Mouse (Mus musculus): ENCODE data around the gene Atcay.
A peak's percentile ranks its signal among the peaks of the same experiment; 100 is the strongest.
"Not testable (repeated sequence)": the region's sequence is repeated elsewhere in the genome, so short reads cannot be mapped to it uniquely, and the experiment has no call there.

Atcay gene

GRCm38 (mm10) chr10:81198990-81199389 lies 31.6 kb downstream of the Atcay start:
- DNase-seq = no peak

- no peak for DNase-seq
Observed at GRCm38 (mm10) chr10:81198230-81198629, 32.4 kb downstream of the Atcay start.

GRCm38 (mm10) chr10:81197305-81197704 lies 33.3 kb downstream of the Atcay start:
- no peak for DNase-seq

- no peak for DNase-seq
Observed at GRCm38 (mm10) chr10:81196470-81197065, 34.1 kb downstream of the Atcay start.

GRCm38 (mm10) chr10:81195300-81195699 lies 35.3 kb downstream of the Atcay start:
- no peak for DNase-seq

GRCm38 (mm10) chr10:81193991-81194774 lies 36.5 kb downstream of the Atcay start:
- DNase-seq = peak in 1 of 2 experiments; percentile 50

- peak in 1 of 2 experiments; percentile 48 for DNase-seq
Observed at GRCm38 (mm10) chr10:81192968-81193501, 37.6 kb downstream of the Atcay start.

GRCm38 (mm10) chr10:81192270-81192967 lies 38.2 kb downstream of the Atcay start:
- DNase-seq = peak; percentile 86 to 90

- DNase-seq = peak; percentile 13 to 32
Observed at GRCm38 (mm10) chr10:81191342-81191982, 39.2 kb downstream of the Atcay start.

- peak in 1 of 2 experiments; percentile 44 for DNase-seq
Observed at GRCm38 (mm10) chr10:81190912-81191321, 39.7 kb downstream of the Atcay start.

- peak; percentile 19 to 42 for DNase-seq
Observed at GRCm38 (mm10) chr10:81190236-81190911, 40.3 kb downstream of the Atcay start.

- no peak for DNase-seq
Observed at GRCm38 (mm10) chr10:81189821-81190220, 40.8 kb downstream of the Atcay start.

GRCm38 (mm10) chr10:81187161-81187560 lies 43.5 kb downstream of the Atcay start:
- DNase-seq = no peak

- no peak for DNase-seq
Observed at GRCm38 (mm10) chr10:81184765-81185164, 45.9 kb downstream of the Atcay start.

GRCm38 (mm10) chr10:81183805-81184204 lies 46.8 kb downstream of the Atcay start, which contains the start of gene 4930442H23Rik:
Gene 4930442H23Rik (minus strand): TSS chr10:81183849.
- DNase-seq = no peak

GRCm38 (mm10) chr10:81182336-81183333 lies 48.0 kb downstream of the Atcay start, which contains the start of gene Dapk3:
Gene Dapk3 (plus strand): TSS chr10:81183005.
- DNase-seq = peak; percentile 94

GRCm38 (mm10) chr10:81181860-81182259 lies 48.8 kb downstream of the Atcay start:
- not testable (repeated sequence) for DNase-seq

- no peak for DNase-seq
Observed at GRCm38 (mm10) chr10:81180946-81181345, 49.7 kb downstream of the Atcay start.

- DNase-seq = peak in 1 of 2 experiments; percentile 15
Observed at GRCm38 (mm10) chr10:81179451-81180342, 50.9 kb downstream of the Atcay start.

GRCm38 (mm10) chr10:81178927-81179326 lies 51.7 kb downstream of the Atcay start:
- DNase-seq = no peak
